In genomic region chr10:89652912-89653311, GRCm38 (mm10) we compare ENCODE assay signal across 32 mouse cellular contexts. TPM values are rescaled to one million over a fixed set of nuclear protein-coding genes. Genes with fewer than 3 reads are reported as not detected.
"Had no signal": no experiment of that assay in that cellular context is flagged by ENCODE, and none has a peak within 500 bp of the region (broad histone marks: within the 10 kb centered on the region; RNA-seq: fewer than 3 reads in every experiment).

No protein-coding gene starts in this region.

- H3K4me3 ChIP-seq: gastrocnemius, adult 2 months; heart, embryonic 10.5 days; heart, embryonic 12.5 days; hindbrain, embryonic 10.5 days; hindbrain, embryonic 12.5 days; kidney, embryonic 15.5 days; left cerebral cortex, adult 2 months; limb, embryonic 10.5 days; limb, embryonic 12.5 days; liver, embryonic 13.5 days; liver, embryonic 15.5 days had no signal

- H3K4me1 ChIP-seq: heart, embryonic 10.5 days; heart, embryonic 12.5 days; hindbrain, embryonic 10.5 days; hindbrain, embryonic 12.5 days; kidney, embryonic 15.5 days; limb, embryonic 10.5 days; limb, embryonic 12.5 days; liver, embryonic 13.5 days; liver, embryonic 15.5 days had no signal

- DNase-seq: gastrocnemius, adult 2 months; gastrocnemius, postnatal 10 days; gastrocnemius, postnatal 25 days; heart, adult 18-20 months; heart, postnatal 10 days; heart, postnatal 4 days; kidney, adult 11 months; kidney, adult 2 months; kidney, adult 9 months; kidney, postnatal 14 days; kidney, postnatal 36 days; liver; liver, embryonic 13.5 days; liver, postnatal 0 days had no signal

- H3K27me3 ChIP-seq: heart, embryonic 12.5 days; hindbrain, embryonic 12.5 days; kidney, embryonic 15.5 days; limb, embryonic 12.5 days; liver, embryonic 13.5 days; liver, embryonic 15.5 days had no signal

- ATAC-seq: hindbrain, postnatal 0 days; intestine, embryonic 16.5 days; liver, postnatal 0 days had no signal

- H3K4me2 ChIP-seq: heart, embryonic 12.5 days; hindbrain, embryonic 12.5 days; hindbrain, embryonic 14.5 days; kidney, embryonic 15.5 days; limb, embryonic 12.5 days; liver, embryonic 11.5 days; liver, embryonic 13.5 days; liver, embryonic 15.5 days had no signal

- H3K27ac ChIP-seq: gastrocnemius, adult 2 months; heart, embryonic 10.5 days; hindbrain, embryonic 10.5 days; hindbrain, embryonic 12.5 days; hindbrain, embryonic 14.5 days; hindbrain, postnatal 0 days; kidney, embryonic 15.5 days; kidney, postnatal 0 days; left cerebral cortex, adult 2 months; limb, embryonic 10.5 days; limb, embryonic 12.5 days; liver, embryonic 13.5 days; liver, embryonic 15.5 days had no signal

- H3K9me3 ChIP-seq: heart, embryonic 10.5 days; heart, embryonic 12.5 days; hindbrain, embryonic 10.5 days; hindbrain, embryonic 12.5 days; kidney, embryonic 15.5 days; limb, embryonic 10.5 days; limb, embryonic 12.5 days; liver, embryonic 13.5 days; liver, embryonic 15.5 days had no signal

- H3K9ac ChIP-seq: heart, embryonic 12.5 days; hindbrain, embryonic 12.5 days; hindbrain, embryonic 14.5 days; kidney, embryonic 15.5 days; limb, embryonic 12.5 days; liver, embryonic 13.5 days; liver, embryonic 15.5 days; liver, postnatal 0 days had no signal

RNA-seq across cellular contexts. Expression of gene Slc17a8, which starts 31.9 kb away (rescaled TPM):
- total RNA-seq: gastrocnemius, adult 2 months; gastrocnemius, postnatal 25 days; granulocyte monocyte progenitor cell, adult 5-6 weeks; heart, adult 18-20 months; heart, adult 8-10 months; heart, postnatal 10 days; heart, postnatal 25 days; heart, postnatal 4 days had no signal
- polyA plus RNA-seq: intestine, embryonic 14.5 days; limb, embryonic 10.5 days; limb, embryonic 12.5 days; liver, embryonic 11.5 days had no signal
